Mouse (Mus musculus): ENCODE measurements around the gene H2-D1.

DNA sequence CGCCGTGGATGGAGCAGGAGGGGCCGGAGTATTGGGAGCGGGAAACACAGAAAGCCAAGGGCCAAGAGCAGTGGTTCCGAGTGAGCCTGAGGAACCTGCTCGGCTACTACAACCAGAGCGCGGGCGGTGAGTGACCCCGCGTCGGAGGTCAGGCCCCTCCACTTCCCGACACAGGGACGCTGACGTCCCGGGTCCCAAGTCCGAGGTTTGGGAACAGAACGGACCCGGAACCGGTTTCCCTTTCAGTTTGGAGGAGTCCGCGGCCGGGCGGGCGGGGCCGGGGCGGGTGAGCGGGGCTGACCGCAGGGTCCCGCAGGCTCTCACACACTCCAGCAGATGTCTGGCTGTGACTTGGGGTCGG lies 973 bp downstream of the H2-D1 start:
- no peak for TF ChIP-seq EP300 (IDR thresholded peaks at IDR 0.05; ENCODE audit: low read length)
- no peak for TF ChIP-seq USF1 (IDR thresholded peaks at IDR 0.05; ENCODE audit: low read depth, low read length)

Measured in CH12.LX (cell line).